Mouse (Mus musculus): ENCODE results near the gene 1700007K13Rik. TPM values are rescaled to one million over a fixed set of nuclear protein-coding genes. Genes with fewer than 3 reads are reported as not detected.

Gene 1700007K13Rik
- total and polyA plus RNA-seq, 3 experiments: not detected

- Histone ChIP-seq H3K27ac (ENCODE audit: control insufficient read depth, low read depth, low read length) (no peak overlapping the region), H3K27me3 (ENCODE audit: control insufficient read depth in 1 of 2, insufficient read depth in 2 of 2, low read length in 2 of 2) (peaks cover 0 to 2% of the 10 kb centered on the region in 2 experiments; a peak in 2 of 4 replicates), H3K4me3 (ENCODE audit: control insufficient read depth in 1 of 2, insufficient read depth in 1 of 2, low read depth in 2 of 2, low read length in 2 of 2) (no peak overlapping the region), H3K9ac (ENCODE audit: control insufficient read depth, low read depth, low read length, poor library complexity, severe bottlenecking) (no peak overlapping the region), H3K4me1 (ENCODE audit: control insufficient read depth in 1 of 2, insufficient read depth in 2 of 2, low read length in 2 of 2) (peaks cover 0 to 9% of the 10 kb centered on the region in 2 experiments; a peak in 2 of 4 replicates), H3K9me3 (replicated peaks; ENCODE audit: insufficient read depth, low read length) (no peaks in the 10 kb centered on the region), H3K36me3 (ENCODE audit: control insufficient read depth in 1 of 2, insufficient read depth in 2 of 2, low read length in 2 of 2) (no peaks in the 10 kb centered on the region), H3K79me2 (ENCODE audit: control insufficient read depth, insufficient read depth, low read length, poor library complexity) (no peaks in the 10 kb centered on the region)
- no peak for DNase-seq (ENCODE audit: low read depth, low spot score)
- TF ChIP-seq GATA1 (IDR thresholded peaks at IDR 0.05; ENCODE audit: low read depth, low read length) (no peak), RCOR1 (IDR thresholded peaks at IDR 0.05; ENCODE audit: low read depth, low read length) (no peak), CHD2 (IDR thresholded peaks at IDR 0.05; ENCODE audit: low read length) (no peak), POLR2A (IDR thresholded peaks at IDR 0.05; ENCODE audit: control insufficient read depth in 1 of 2, insufficient read depth in 1 of 2, low read depth in 1 of 2, low read length in 2 of 2, poor library complexity in 1 of 2) (no peak), SIN3A (IDR thresholded peaks at IDR 0.05; ENCODE audit: low read length) (no peak), USF2 (IDR thresholded peaks at IDR 0.05; ENCODE audit: borderline replicate concordance in 1 of 2, insufficient read depth in 1 of 2, low read depth in 1 of 2, low read length in 2 of 2) (no peak), ZKSCAN1 (IDR thresholded peaks at IDR 0.05; ENCODE audit: low read depth, low read length) (no peak)
Measured at GRCm38 (mm10) chr2:28435401-28435800, 30.7 kb downstream of the 1700007K13Rik start.

- TF ChIP-seq CTCF (IDR thresholded peaks at IDR 0.05 in 2 of 3, conservative IDR thresholded peaks at IDR 0.05 in 1 of 3; ENCODE audit: control insufficient read depth in 1 of 3, insufficient read depth in 1 of 3, low read depth in 2 of 3, low read length in 3 of 3, poor library complexity in 1 of 3, severe bottlenecking in 1 of 3) (no peak), ZNF384 (IDR thresholded peaks at IDR 0.05; ENCODE audit: low read depth, low read length) (peak; percentile 79)
- H3K9me3 ChIP-seq (replicated peaks; ENCODE audit: insufficient read depth, low read length): no peaks in the 10 kb centered on the region
- DNase-seq (ENCODE audit: low read depth, low spot score): no peak
- no peaks in the 10 kb centered on the region for H3K36me3 ChIP-seq (ENCODE audit: control insufficient read depth in 1 of 2, insufficient read depth in 2 of 2, low read length in 2 of 2)
- H3K4me1 ChIP-seq (ENCODE audit: control insufficient read depth in 1 of 2, insufficient read depth in 2 of 2, low read length in 2 of 2): peaks cover 0 to 9% of the 10 kb centered on the region in 2 experiments; a peak in 2 of 4 replicates
- H3K9ac ChIP-seq (ENCODE audit: control insufficient read depth, low read depth, low read length, poor library complexity, severe bottlenecking): no peak overlapping the region
- H3K4me3 ChIP-seq (ENCODE audit: control insufficient read depth in 1 of 2, insufficient read depth in 1 of 2, low read depth in 2 of 2, low read length in 2 of 2): no peak overlapping the region
- no peaks in the 10 kb centered on the region; a peak in 1 of 4 replicates for H3K27me3 ChIP-seq (ENCODE audit: control insufficient read depth in 1 of 2, insufficient read depth in 2 of 2, low read length in 2 of 2)
- no peak overlapping the region for H3K27ac ChIP-seq (ENCODE audit: control insufficient read depth, low read depth, low read length)
- H3K79me2 ChIP-seq (ENCODE audit: control insufficient read depth, insufficient read depth, low read length, poor library complexity): no peaks in the 10 kb centered on the region
Measured at GRCm38 (mm10) chr2:28433512-28433911, 32.6 kb downstream of the 1700007K13Rik start.

GRCm38 (mm10) chr2:28432811-28433210 is 33.3 kb downstream of the 1700007K13Rik start:
- Histone ChIP-seq H3K36me3 (ENCODE audit: control insufficient read depth in 1 of 2, insufficient read depth in 2 of 2, low read length in 2 of 2) (no peaks in the 10 kb centered on the region), H3K27ac (ENCODE audit: control insufficient read depth, low read depth, low read length) (no peak overlapping the region), H3K9me3 (replicated peaks; ENCODE audit: insufficient read depth, low read length) (no peaks in the 10 kb centered on the region), H3K79me2 (ENCODE audit: control insufficient read depth, insufficient read depth, low read length, poor library complexity) (no peaks in the 10 kb centered on the region), H3K9ac (ENCODE audit: control insufficient read depth, low read depth, low read length, poor library complexity, severe bottlenecking) (no peak overlapping the region), H3K4me3 (ENCODE audit: control insufficient read depth in 1 of 2, insufficient read depth in 1 of 2, low read depth in 2 of 2, low read length in 2 of 2) (no peak overlapping the region), H3K27me3 (ENCODE audit: control insufficient read depth in 1 of 2, insufficient read depth in 2 of 2, low read length in 2 of 2) (no peaks in the 10 kb centered on the region; a peak in 1 of 4 replicates), H3K4me1 (ENCODE audit: control insufficient read depth in 1 of 2, insufficient read depth in 2 of 2, low read length in 2 of 2) (peaks cover 0 to 9% of the 10 kb centered on the region in 2 experiments; a peak in 2 of 4 replicates)
- DNase-seq (ENCODE audit: low read depth, low spot score): peak; percentile 30
- TF ChIP-seq ZC3H11A (IDR thresholded peaks at IDR 0.05; ENCODE audit: low read depth, low read length) (no peak), POLR2AphosphoS2 (IDR thresholded peaks at IDR 0.05; ENCODE audit: low read length) (no peak), ZNF384 (IDR thresholded peaks at IDR 0.05; ENCODE audit: low read depth, low read length) (no peak), SIN3A (IDR thresholded peaks at IDR 0.05; ENCODE audit: low read length) (no peak), USF2 (IDR thresholded peaks at IDR 0.05; ENCODE audit: borderline replicate concordance in 1 of 2, insufficient read depth in 1 of 2, low read depth in 1 of 2, low read length in 2 of 2) (no peak), GABPA (IDR thresholded peaks at IDR 0.05; ENCODE audit: low read depth, low read length) (no peak), MEF2A (IDR thresholded peaks at IDR 0.05; ENCODE audit: extremely low read depth, insufficient replicate concordance, low read depth, low read length, poor library complexity, severe bottlenecking) (no peak), ZKSCAN1 (IDR thresholded peaks at IDR 0.05; ENCODE audit: low read depth, low read length) (no peak), NRF1 (IDR thresholded peaks at IDR 0.05; ENCODE audit: insufficient read depth, low read depth, low read length, poor library complexity, severe bottlenecking) (no peak), MAX (IDR thresholded peaks at IDR 0.05; ENCODE audit: low read length) (no peak), MAZ (IDR thresholded peaks at IDR 0.05; ENCODE audit: low read depth, low read length) (no peak), RAD21 (IDR thresholded peaks at IDR 0.05; ENCODE audit: low read depth, low read length) (no peak)

Measured in MEL (cell line).